Mouse (Mus musculus) cerebellum, adult 2 months (tissue): ENCODE results near the gene Zbtb42. TPM values are rescaled to one million over a fixed set of nuclear protein-coding genes. Genes with fewer than 3 reads are reported as not detected.

ENCODE experiments used
- DNase-seq, 2 experiments: peaks; one replicate each; pipeline ENCODE4 v3.0.0; 2021
- H3K27ac ChIP-seq: fragments of 200-500 bp; 2 replicates; pipeline ENCODE4 v1.5.1; 2012; ENCODE audit warnings: low read length, control low read depth, inconsistent platforms; ENCODE audit not compliant: insufficient read depth
- H3K27me3 ChIP-seq: fragments of 200-500 bp; 2 replicates; pipeline ENCODE4 v1.6.1; 2012; ENCODE audit warnings: inconsistent platforms, mild to moderate bottlenecking, low read length, moderate library complexity; ENCODE audit not compliant: control insufficient read depth, insufficient read depth
- H3K4me1 ChIP-seq: fragments of 200-500 bp; 2 replicates; pipeline ENCODE4 v1.6.1; 2011; ENCODE audit warnings: low read length; ENCODE audit not compliant: control insufficient read depth, insufficient read depth
- H3K4me3 ChIP-seq: fragments of 200-500 bp; replicated peaks from 2 replicates; pipeline ENCODE3; 2011; ENCODE audit warnings: mild to moderate bottlenecking, low read depth, low read length, control low read depth; ENCODE audit not compliant: insufficient read depth
- CTCF ChIP-seq: fragments of 200-500 bp; IDR thresholded peaks from 2 replicates; pipeline ENCODE4 v1.5.1; 2011; ENCODE audit warnings: low read depth, mild to moderate bottlenecking, control low read depth, low read length, moderate library complexity, borderline replicate concordance; ENCODE audit not compliant: insufficient read depth
- POLR2A ChIP-seq: fragments of 200-500 bp; IDR thresholded peaks from 2 replicates; pipeline ENCODE4 v1.6.1; 2011; ENCODE audit warnings: low read length, control low read depth, borderline replicate concordance; ENCODE audit not compliant: insufficient read depth
- WGBS: fragments of 180-500 bp; shearing (Covaris S2); methylation state at CpG from one replicate; pipeline ENCODE4 v1.1.7; 2018; 5-methylcytosine and 5-hydroxymethylcytosine counted together
- polyA plus RNA-seq: library from polyadenylated mRNA; depleted of rRNA; stranded (reverse); fragments of >200 nt; gene quantifications from 2 replicates; pipeline ENCODE4 v1.2.3, GENCODE M21; 2012

Gene Zbtb42
- polyA plus RNA-seq, 1 experiment, result 1.5 TPM

- 81% methylated on average over 5 of the region's 5 CpGs for WGBS
- no peak for DNase-seq
Measured at GRCm38 (mm10) chr12:112651778-112652439, 26.7 kb upstream of the Zbtb42 start.

GRCm38 (mm10) chr12:112653157-112653824 is 25.3 kb upstream of the Zbtb42 start:
- 14% methylated on average over 7 of the region's 7 CpGs for WGBS
- H3K4me3 ChIP-seq, result no peak overlapping the region
- no peak for TF ChIP-seq POLR2A
- peak; percentile 99 for TF ChIP-seq CTCF
- H3K27me3 ChIP-seq, result no peaks in the 10 kb centered on the region
- peak; percentile 87 to 93 for DNase-seq
- no peak overlapping the region for H3K27ac ChIP-seq
- peaks cover 4% of the 10 kb centered on the region for H3K4me1 ChIP-seq

More at GRCm38 (mm10) chr12:112651778-112652439, 26.7 kb upstream of the Zbtb42 start:
- Histone ChIP-seq H3K27me3 (no peaks in the 10 kb centered on the region), H3K27ac (no peak overlapping the region), H3K4me3 (no peak overlapping the region), H3K4me1 (no peaks in the 10 kb centered on the region; the same call in 1 of the 2 replicates)
- TF ChIP-seq POLR2A (no peak), CTCF (no peak)

GRCm38 (mm10) chr12:112654076-112654475 is 24.6 kb upstream of the Zbtb42 start:
- TF ChIP-seq POLR2A, result no peak
- no peak for TF ChIP-seq CTCF
- Histone ChIP-seq H3K27me3 (no peaks in the 10 kb centered on the region), H3K4me1 (peaks cover 10% of the 10 kb centered on the region), H3K4me3 (no peak overlapping the region), H3K27ac (no peak overlapping the region)
- no peak for DNase-seq
- 78% methylated on average over 5 of the region's 5 CpGs for WGBS

GRCm38 (mm10) chr12:112658619-112659018 is 20.0 kb upstream of the Zbtb42 start:
- Histone ChIP-seq H3K27ac (no peak overlapping the region), H3K27me3 (no peaks in the 10 kb centered on the region), H3K4me1 (peaks cover 20% of the 10 kb centered on the region), H3K4me3 (no peak overlapping the region)
- no peak for TF ChIP-seq CTCF
- WGBS, result 19% methylated on average over 7 of the region's 7 CpGs
- DNase-seq, result peak; percentile 77 to 82

GRCm38 (mm10) chr12:112659109-112659508 is 19.5 kb upstream of the Zbtb42 start:
- Histone ChIP-seq H3K27ac (no peak overlapping the region), H3K27me3 (no peaks in the 10 kb centered on the region), H3K4me1 (peaks cover 22% of the 10 kb centered on the region), H3K4me3 (no peak overlapping the region)
- peak; percentile 69 to 77 for DNase-seq
- WGBS, result 33% methylated on average over 6 of the region's 6 CpGs
- TF ChIP-seq CTCF, result peak; percentile 51
- no peak for TF ChIP-seq POLR2A

GRCm38 (mm10) chr12:112660576-112661326 is 17.9 kb upstream of the Zbtb42 start:
- no peak overlapping the region for H3K27ac ChIP-seq
- WGBS, result 50% methylated on average over 5 of the region's 5 CpGs
- TF ChIP-seq POLR2A, result no peak
- TF ChIP-seq CTCF, result no peak
- H3K27me3 ChIP-seq, result no peaks in the 10 kb centered on the region
- DNase-seq, result no peak
- H3K4me1 ChIP-seq, result peaks cover 36% of the 10 kb centered on the region
- H3K4me3 ChIP-seq, result no peak overlapping the region

GRCm38 (mm10) chr12:112661327-112661605 is 17.4 kb upstream of the Zbtb42 start:
- WGBS, result 84% methylated on average over 3 of the region's 3 CpGs
- Histone ChIP-seq H3K27me3 (no peaks in the 10 kb centered on the region), H3K4me3 (no peak overlapping the region), H3K27ac (no peak overlapping the region), H3K4me1 (peaks cover 39% of the 10 kb centered on the region)
- DNase-seq, result no peak
- TF ChIP-seq CTCF (no peak), POLR2A (no peak)
